Mouse (Mus musculus) brain, embryonic 18.5 days (tissue): ENCODE results near the gene Ermard.
"Not testable (repeated sequence)": the region's sequence is repeated elsewhere in the genome, so short reads cannot be mapped to it uniquely, and the experiment has no call there.

Source experiments
- DNase-seq: peaks from one replicate; pipeline ENCODE4 v3.0.0-alpha.2; 2012; ENCODE audit warnings: low read depth, low spot score

The Ermard gene

GRCm38 (mm10) chr17:15041175-15041729 is at the start of gene Ermard, which contains the start of the genes Tcte3 and Gm3448:
Ermard (plus strand) TSS chr17:15041208.
Tcte3 (minus strand) TSS chr17:15041488.
Gm3448 (minus strand) TSS chr17:15041537.
- DNase-seq = not testable (repeated sequence)

GRCm38 (mm10) chr17:14992522-14993138 is 48.4 kb upstream of the Ermard start:
- not testable (repeated sequence) for DNase-seq

- DNase-seq = not testable (repeated sequence)
These were observed 47.7 kb upstream of the Ermard start for GRCm38 (mm10) chr17:14993139-14993832.

- DNase-seq = not testable (repeated sequence)
These were observed 46.9 kb upstream of the Ermard start for GRCm38 (mm10) chr17:14994140-14994539.

GRCm38 (mm10) chr17:15000047-15000446 is 41.0 kb upstream of the Ermard start:
- DNase-seq = not testable (repeated sequence)

- not testable (repeated sequence) for DNase-seq
These were observed 31.9 kb upstream of the Ermard start for GRCm38 (mm10) chr17:15009088-15009487.

- not testable (repeated sequence) for DNase-seq
These were observed 31.1 kb upstream of the Ermard start, which contains the start of gene Gm3435 for GRCm38 (mm10) chr17:15009706-15010413. Gm3435 (plus strand) TSS chr17:15010176.

- DNase-seq = not testable (repeated sequence)
These were observed 19.3 kb upstream of the Ermard start for GRCm38 (mm10) chr17:15021503-15022220.

- DNase-seq = not testable (repeated sequence)
These were observed 17.0 kb upstream of the Ermard start for GRCm38 (mm10) chr17:15023878-15024492.

- not testable (repeated sequence) for DNase-seq
These were observed 16.4 kb upstream of the Ermard start for GRCm38 (mm10) chr17:15024502-15025193.

GRCm38 (mm10) chr17:15025513-15025912 is 15.5 kb upstream of the Ermard start:
- not testable (repeated sequence) for DNase-seq

- not testable (repeated sequence) for DNase-seq
These were observed 9.6 kb upstream of the Ermard start for GRCm38 (mm10) chr17:15031414-15031813.

GRCm38 (mm10) chr17:15040455-15040854 is 553 bp upstream of the Ermard start:
- DNase-seq = not testable (repeated sequence)

GRCm38 (mm10) chr17:15050338-15050737 is 9.3 kb downstream of the Ermard start:
- not testable (repeated sequence) for DNase-seq

GRCm38 (mm10) chr17:15052766-15053165 is 11.8 kb downstream of the Ermard start:
- not testable (repeated sequence) for DNase-seq

GRCm38 (mm10) chr17:15053183-15053828 is 12.3 kb downstream of the Ermard start:
- DNase-seq = not testable (repeated sequence)

- not testable (repeated sequence) for DNase-seq
These were observed 12.8 kb downstream of the Ermard start for GRCm38 (mm10) chr17:15053829-15054200.

GRCm38 (mm10) chr17:15055925-15056324 is 14.9 kb downstream of the Ermard start:
- no peak for DNase-seq

- no peak for DNase-seq
These were observed 17.2 kb downstream of the Ermard start for GRCm38 (mm10) chr17:15058161-15058591.
